Mouse (Mus musculus) embryonic fibroblast, embryonic 13.5 days (primary cell): ENCODE results near the gene Usp28. TPM values are rescaled to one million over a fixed set of nuclear protein-coding genes. Genes with fewer than 3 reads are reported as not detected.

Source experiments
- H3K27ac ChIP-seq: 2 replicates; pipeline ENCODE4 v1.5.1; 2012; ENCODE audit warnings: low read length, control low read depth, inconsistent platforms; ENCODE audit not compliant: insufficient read depth
- H3K4me1 ChIP-seq: 2 replicates; pipeline ENCODE4 v1.6.1; 2011; ENCODE audit warnings: low read length; ENCODE audit not compliant: control insufficient read depth, insufficient read depth
- H3K4me3 ChIP-seq: 2 replicates; pipeline ENCODE4 v1.5.1; 2011; ENCODE audit warnings: mild to moderate bottlenecking, control low read depth, low read length; ENCODE audit not compliant: insufficient read depth
- CTCF ChIP-seq: IDR thresholded peaks from 2 replicates; pipeline ENCODE4 v1.5.1; 2011; ENCODE audit warnings: mild to moderate bottlenecking, control low read depth, low read length, moderate library complexity, borderline replicate concordance; ENCODE audit not compliant: insufficient read depth
- POLR2A ChIP-seq: IDR thresholded peaks from 2 replicates; pipeline ENCODE4 v1.6.1; 2011; ENCODE audit warnings: low read depth, mild to moderate bottlenecking, control low read depth, low read length, moderate library complexity
- polyA plus RNA-seq: library from polyadenylated mRNA; stranded (reverse); fragments of >200 nt; gene quantifications from 2 replicates; pipeline ENCODE4 v1.2.4, GENCODE M21; 2011; ENCODE audit warnings: low read depth; ENCODE audit not compliant: missing spikeins, insufficient read length

The Usp28 gene
- polyA plus RNA-seq, 1 experiment, result 20.7 TPM

DNA sequence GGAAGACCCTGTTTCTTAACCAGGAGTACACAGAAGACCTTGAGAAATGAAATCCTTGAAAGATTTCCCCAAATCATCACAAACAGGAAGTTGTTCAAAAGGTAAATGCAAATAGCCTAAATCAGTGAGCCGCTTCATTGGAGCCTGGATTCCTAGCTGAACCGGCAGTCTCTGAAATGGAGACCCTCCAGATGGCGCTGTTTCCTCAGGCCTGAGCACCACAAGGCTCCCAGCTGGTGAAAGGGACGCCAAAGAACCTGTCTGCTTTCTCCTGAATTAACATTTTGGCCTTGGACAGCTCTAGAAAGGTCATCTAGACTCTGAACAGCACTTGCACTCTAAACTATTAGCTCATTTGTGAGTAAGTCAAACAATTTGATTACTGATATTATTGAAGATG, 96.4 kb downstream of the Usp28 start:
- TF ChIP-seq CTCF (peak; percentile 73; the same call in 1 of the 2 replicates), POLR2A (no peak)

GRCm38 (mm10) chr9:49087317-49087716, 102.1 kb downstream of the Usp28 start:
- Histone ChIP-seq H3K4me3 (no peak overlapping the region), H3K27ac (no peak overlapping the region), H3K4me1 (no peaks in the 10 kb centered on the region)
- TF ChIP-seq CTCF (no peak), POLR2A (no peak)

More for the DNA sequence above, 96.4 kb downstream of the Usp28 start:
- no peak overlapping the region for H3K27ac ChIP-seq
- 0 out of 2 replicates have a peak, but pooled peaks cover 2% of the 10 kb centered on the region for H3K4me1 ChIP-seq
- H3K4me3 ChIP-seq, result no peak overlapping the region

Other genes starting within 250 kb of the Usp28 start
- not detected in 2 replicates for gene Zbtb16, start 149.2 kb upstream of the Usp28 start, polyA plus RNA-seq
- not detected in 2 replicates for gene Htr3a, start 74.3 kb upstream of the Usp28 start, polyA plus RNA-seq
- not detected in 2 replicates for gene Htr3b, start 20.4 kb upstream of the Usp28 start, polyA plus RNA-seq
- gene Zw10, start 70.2 kb downstream of the Usp28 start, polyA plus RNA-seq, result 23.4 and 24.0 TPM in 2 replicates
- not detected in 2 replicates for gene Tmprss5, start 95.9 kb downstream of the Usp28 start, polyA plus RNA-seq